Mouse (Mus musculus) hematopoietic multipotent progenitor cell, adult 10-12 weeks (in vitro differentiated cells): ENCODE measurements around the gene Olfr1250. TPM values are rescaled to one million over a fixed set of nuclear protein-coding genes. Genes with fewer than 3 reads are reported as not detected.

Source experiments
- polyA plus RNA-seq: library from polyadenylated mRNA; stranded (reverse); fragments of >175 nt; gene quantifications from 2 replicates; pipeline ENCODE4 v1.2.3, GENCODE M21; 2012; ENCODE audit warnings: low replicate concordance

The Olfr1250 gene
- not detected in 2 replicates for polyA plus RNA-seq

GRCm38 (mm10) chr2:89661367-89661766, at the start of gene Olfr1250:
Olfr1250 (minus strand) TSS chr2:89661467.

GRCm38 (mm10) chr2:89671836-89672235, 10.6 kb upstream of the Olfr1250 start, which contains the start of gene Olfr1251:
Olfr1251 (minus strand) TSS chr2:89671936.

GRCm38 (mm10) chr2:89634883-89635282, 26.4 kb downstream of the Olfr1250 start, which contains the start of gene Olfr1249:
Olfr1249 (minus strand) TSS chr2:89634983.

GRCm38 (mm10) chr2:89618145-89618544, 43.1 kb downstream of the Olfr1250 start, which contains the start of gene Olfr1248:
Olfr1248 (minus strand) TSS chr2:89618245.

GRCm38 (mm10) chr2:89614030-89614429, 47.2 kb downstream of the Olfr1250 start, which contains the start of gene Olfr1247:
Olfr1247 (minus strand) TSS chr2:89614130.

Other genes with a start within 250 kb of the Olfr1250 start
- gene Olfr1239, start 241.1 kb downstream of the Olfr1250 start, polyA plus RNA-seq: not detected in 2 replicates
- gene Olfr1240, start 218.5 kb downstream of the Olfr1250 start, polyA plus RNA-seq: not detected in 2 replicates
- gene Olfr1241, start 174.3 kb downstream of the Olfr1250 start, polyA plus RNA-seq: not detected in 2 replicates
- gene Olfr1242, start 163.1 kb downstream of the Olfr1250 start, polyA plus RNA-seq: not detected in 2 replicates
- not detected in 2 replicates for gene Olfr1243, start 130.0 kb downstream of the Olfr1250 start, polyA plus RNA-seq
- gene Olfr1245, start 83.0 kb downstream of the Olfr1250 start, polyA plus RNA-seq: not detected in 2 replicates
- not detected in 2 replicates for gene Olfr1246, start 68.3 kb downstream of the Olfr1250 start, polyA plus RNA-seq
- gene Olfr1247, start 47.3 kb downstream of the Olfr1250 start, polyA plus RNA-seq: not detected in 2 replicates
- not detected in 2 replicates for gene Olfr1248, start 43.2 kb downstream of the Olfr1250 start, polyA plus RNA-seq
- 0.05 TPM in 1 of 2 replicates, not detected in the other for gene Olfr1249, start 26.5 kb downstream of the Olfr1250 start, polyA plus RNA-seq
- not detected in 2 replicates for gene Olfr1251, start 10.5 kb upstream of the Olfr1250 start, polyA plus RNA-seq
- gene Olfr1252, start 63.5 kb upstream of the Olfr1250 start, polyA plus RNA-seq: not detected in 2 replicates
- gene Olfr1253, start 95.6 kb upstream of the Olfr1250 start, polyA plus RNA-seq: not detected in 2 replicates
- not detected in 2 replicates for gene Olfr1254, start 132.2 kb upstream of the Olfr1250 start, polyA plus RNA-seq
- not detected in 2 replicates for gene Olfr1255, start 150.6 kb upstream of the Olfr1250 start, polyA plus RNA-seq
- not detected in 2 replicates for gene Olfr1256, start 180.1 kb upstream of the Olfr1250 start, polyA plus RNA-seq
- gene Olfr48, start 186.7 kb upstream of the Olfr1250 start, polyA plus RNA-seq: 0.05 TPM in 1 of 2 replicates, not detected in the other
- gene Olfr1257, start 217.0 kb upstream of the Olfr1250 start, polyA plus RNA-seq: 0.04 TPM in 1 of 2 replicates, not detected in the other